Mouse (Mus musculus) spleen, adult 2 months (tissue): ENCODE data around the gene Zfp142.

Experiments
- CTCF ChIP-seq: fragments of 200-500 bp; IDR thresholded peaks from 2 replicates; pipeline ENCODE4 v1.5.1; 2011; ENCODE audit warnings: mild to moderate bottlenecking, inconsistent platforms; ENCODE audit not compliant: insufficient read depth, insufficient read length, insufficient replicate concordance; ENCODE audit errors: extremely low read depth
- POLR2A ChIP-seq: fragments of 200-500 bp; IDR thresholded peaks from 2 replicates; pipeline ENCODE4 v1.6.1; 2011; ENCODE audit warnings: low read depth, low read length, inconsistent platforms

DNA sequence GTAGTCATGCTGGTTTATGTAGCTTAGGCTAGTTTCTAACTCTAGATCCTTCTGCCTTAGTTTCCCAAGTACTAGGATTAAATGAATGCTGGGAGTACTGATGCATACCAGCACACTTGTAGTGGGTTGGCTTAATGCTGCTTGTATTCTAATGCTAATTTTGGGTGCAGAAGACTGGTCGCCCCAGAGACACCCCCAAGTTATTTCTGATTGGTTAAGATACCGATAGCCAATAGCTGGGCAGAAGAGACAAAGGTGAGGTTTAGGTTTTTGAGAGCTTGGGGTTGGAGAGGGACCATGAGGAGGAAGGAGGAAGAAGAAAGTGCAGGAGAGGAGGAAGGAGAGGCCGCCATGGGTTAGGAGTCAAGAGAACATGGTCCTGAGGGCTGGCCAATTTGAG is 5.4 kb downstream of the Zfp142 start:
- TF ChIP-seq POLR2A (no peak), CTCF (no peak)
